Comparison of ENCODE assay signal across 7 mouse cellular contexts in genomic region chr15:81514111-81514971, GRCm38 (mm10). TPM values are rescaled to one million over a fixed set of nuclear protein-coding genes. Genes with fewer than 3 reads are reported as not detected.
DNase-seq lines count a peak whose midpoint lies in the region; ATAC-seq lines count a peak whose summit lies in the region.

No protein-coding gene starts in this region.

- WGBS in intestine, embryonic 16.5 days: 10% methylated on average over 18 of the region's 18 CpGs
- 13% methylated on average over 18 of the region's 18 CpGs for WGBS in midbrain, embryonic 11.5 days

- no peaks in the 10 kb centered on the region for H3K9me3 ChIP-seq in intestine, embryonic 16.5 days (ENCODE audit: control insufficient read depth, low read length)
- no peaks in the 10 kb centered on the region for H3K9me3 ChIP-seq in midbrain, embryonic 11.5 days (ENCODE audit: control insufficient read depth, low read length)

- peak overlapping the region; percentile 62 for H3K4me2 ChIP-seq in intestine, embryonic 16.5 days (ENCODE audit: low read depth, low read length)
- peak overlapping the region; percentile 44 for H3K4me2 ChIP-seq in midbrain, embryonic 11.5 days

- peaks cover 19% of the 10 kb centered on the region for H3K4me1 ChIP-seq in intestine, embryonic 16.5 days (ENCODE audit: control insufficient read depth, insufficient read depth, low read length)
- peaks cover 4% of the 10 kb centered on the region; the same call in 1 of the 2 replicates for H3K4me1 ChIP-seq in midbrain, embryonic 11.5 days (ENCODE audit: control insufficient read depth, insufficient read depth, low read length)

- peak overlapping the region; percentile 40 for H3K4me3 ChIP-seq in intestine, embryonic 16.5 days (ENCODE audit: low read length)
- H3K4me3 ChIP-seq in midbrain, embryonic 11.5 days (ENCODE audit: low read depth, low read length): peak overlapping the region; percentile 19; the same call in 1 of the 2 replicates

- H3K36me3 ChIP-seq in intestine, embryonic 16.5 days (ENCODE audit: control insufficient read depth, insufficient read depth, low read length): no peaks in the 10 kb centered on the region
- no peaks in the 10 kb centered on the region for H3K36me3 ChIP-seq in midbrain, embryonic 11.5 days (ENCODE audit: control insufficient read depth, insufficient read depth, low read length)

- H3K27me3 ChIP-seq in intestine, embryonic 16.5 days (replicated peaks; ENCODE audit: control insufficient read depth, insufficient read depth, low read length): no peaks in the 10 kb centered on the region
- no peaks in the 10 kb centered on the region for H3K27me3 ChIP-seq in midbrain, embryonic 11.5 days (ENCODE audit: control insufficient read depth, insufficient read depth, low read length)

- intact Hi-C loops in left cerebral cortex, postnatal 4 days (cut with DNase I): no loop called here

- peak overlapping the region; percentile 43 for H3K27ac ChIP-seq in intestine, embryonic 16.5 days (ENCODE audit: low read length)
- no peak overlapping the region for H3K27ac ChIP-seq in midbrain, embryonic 11.5 days (ENCODE audit: low read depth, low read length)

- peak; percentile 71 to 83 for DNase-seq in adrenal gland, adult 18-20 months (ENCODE audit: low spot score in 2 of 2)
- peak; percentile 84 for DNase-seq in embryo, embryonic 9.5 days (ENCODE audit: extremely low spot score)
- peak; percentile 63 to 84 for DNase-seq in gastrocnemius, postnatal 4 days (ENCODE audit: low spot score in 2 of 2)
- DNase-seq in left cerebral cortex, postnatal 4 days: peak; percentile 67
- DNase-seq in midbrain, embryonic 11.5 days (ENCODE audit: low spot score, missing footprints): peak; percentile 95
- peak; percentile 78 for DNase-seq in skeletal muscle tissue, adult 2 months (ENCODE audit: low read depth, low spot score)

- peak overlapping the region; percentile 57; the same call in 1 of the 2 replicates for H3K9ac ChIP-seq in intestine, embryonic 16.5 days (ENCODE audit: low read depth, low read length)
- peak overlapping the region; percentile 31 for H3K9ac ChIP-seq in midbrain, embryonic 11.5 days (ENCODE audit: low read length)

- ATAC-seq in intestine, embryonic 16.5 days: peak; percentile 93
- peak; percentile 46; the same call in 1 of the 2 replicates for ATAC-seq in midbrain, embryonic 11.5 days (ENCODE audit: low FRiP score)

RNA-seq across cellular contexts. Expression of gene Rbx1, which starts 48.2 kb away (rescaled TPM):
- 100 to 1,000 TPM; 133 to 140 TPM for total RNA-seq in adrenal gland, adult 18-20 months (2021)
- total RNA-seq in gastrocnemius, postnatal 4 days (2021): 100 to 1,000 TPM; 126 to 134 TPM
- polyA plus RNA-seq in intestine, embryonic 16.5 days (2015; fragmentation: Nextera tagmentation; extraction: Ambion mirVana): 378 and 400 TPM in 2 replicates
- 100 to 1,000 TPM; 141 to 149 TPM for total RNA-seq in left cerebral cortex, postnatal 4 days (2021)
- 532 and 574 TPM in 2 replicates for polyA plus RNA-seq in midbrain, embryonic 11.5 days (2014; fragmentation: Nextera tagmentation; extraction: Ambion mirVana)
